Mouse (Mus musculus): ENCODE results near the gene Anks6.

The Anks6 gene

DNA sequence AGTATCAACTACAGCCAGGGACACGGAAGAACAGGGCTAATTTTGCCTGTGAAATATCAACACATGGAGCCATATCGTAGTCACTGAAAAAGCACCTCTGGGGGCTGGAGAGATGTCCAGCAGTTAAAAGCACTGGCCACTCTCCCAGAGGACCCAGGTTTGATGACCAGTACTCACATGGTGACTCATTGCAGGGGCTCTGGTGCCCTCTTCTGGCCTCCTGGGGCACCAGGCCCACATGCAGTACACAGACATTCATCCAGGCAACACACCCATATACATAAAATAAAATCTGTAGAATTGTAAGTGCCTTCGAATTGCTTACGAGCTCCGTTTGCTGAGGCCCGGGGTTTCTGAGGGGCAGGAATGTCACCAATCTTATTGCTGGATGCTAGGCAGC, 10.3 kb downstream of the Anks6 start:
- DNase-seq (ENCODE audit: low spot score in 2 of 2), result peak in 1 of 2 experiments; percentile 21

- DNase-seq (ENCODE audit: low spot score in 2 of 2), result peak in 1 of 2 experiments; percentile 69
Measured at GRCm38 (mm10) chr4:47043866-47044265, 13.4 kb downstream of the Anks6 start.

- no peak for DNase-seq (ENCODE audit: low spot score in 2 of 2)
Measured at GRCm38 (mm10) chr4:47039586-47039985, 17.6 kb downstream of the Anks6 start.

DNA sequence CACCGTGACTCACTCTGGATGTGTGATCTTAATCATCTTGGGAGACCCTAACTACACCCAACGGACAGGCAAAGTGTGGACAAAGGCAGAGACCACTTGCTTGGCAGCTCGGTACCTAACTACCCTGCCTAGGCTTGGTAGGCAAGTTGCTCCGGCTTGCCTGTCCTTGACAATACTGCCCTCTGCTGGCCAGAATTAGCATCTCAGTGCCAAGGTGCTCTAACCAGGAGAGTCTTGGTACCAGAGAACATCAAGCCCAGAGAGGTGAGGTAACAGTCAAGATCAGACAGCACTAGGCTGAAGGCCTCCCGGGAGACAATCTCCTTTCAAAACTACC, 19.9 kb downstream of the Anks6 start:
- peak; percentile 77 to 88 for DNase-seq (ENCODE audit: low spot score in 2 of 2)

- peak; percentile 66 to 77 for DNase-seq (ENCODE audit: low spot score in 2 of 2)
Measured at GRCm38 (mm10) chr4:47036486-47037320, 20.5 kb downstream of the Anks6 start.

DNA sequence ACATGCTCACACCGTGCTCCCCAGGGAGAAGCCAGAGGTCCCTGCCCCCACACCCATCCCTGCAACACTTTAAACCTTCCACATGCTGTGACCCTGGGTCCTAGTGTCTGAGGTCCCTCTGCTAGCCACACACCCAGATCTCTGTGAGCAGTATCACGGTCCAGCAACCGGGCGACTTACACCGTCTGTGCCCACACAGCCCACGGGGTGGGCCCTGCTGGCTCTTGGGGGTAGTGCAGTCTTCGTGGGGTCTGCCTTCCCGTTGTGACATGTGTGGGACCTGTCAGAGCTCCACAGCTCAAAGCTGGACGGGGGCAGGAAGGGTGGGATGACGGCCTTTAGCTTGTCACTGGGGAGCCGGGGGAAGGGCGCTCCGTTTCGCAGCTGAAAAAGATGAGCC, 21.7 kb downstream of the Anks6 start:
- DNase-seq (ENCODE audit: low spot score in 2 of 2), result no peak

- DNase-seq (ENCODE audit: low spot score in 2 of 2), result no peak
Measured at GRCm38 (mm10) chr4:47032171-47032570, 25.1 kb downstream of the Anks6 start.

- no peak for DNase-seq (ENCODE audit: low spot score in 2 of 2)
Measured at GRCm38 (mm10) chr4:47028791-47029190, 28.4 kb downstream of the Anks6 start.

DNA sequence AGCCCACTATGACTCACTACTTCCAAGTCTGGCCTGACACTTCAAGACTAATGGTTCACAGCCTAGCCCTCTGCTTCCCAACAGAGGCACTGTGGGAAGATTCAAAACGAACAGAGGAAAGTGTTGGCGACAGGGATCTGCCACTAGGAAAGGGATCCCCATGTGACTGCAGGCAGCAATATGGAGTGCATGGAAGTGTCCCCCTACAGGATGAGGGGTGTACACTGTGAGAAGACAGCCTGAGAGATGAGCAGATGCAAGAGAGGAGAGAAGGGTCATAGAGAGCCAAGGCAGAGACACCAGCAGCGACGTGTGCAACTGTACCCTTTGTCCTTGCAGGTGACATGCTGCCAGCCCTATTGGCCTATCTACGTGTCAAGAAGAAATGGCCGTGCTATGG, 33.3 kb downstream of the Anks6 start:
- no peak for DNase-seq (ENCODE audit: low spot score in 2 of 2)

DNA sequence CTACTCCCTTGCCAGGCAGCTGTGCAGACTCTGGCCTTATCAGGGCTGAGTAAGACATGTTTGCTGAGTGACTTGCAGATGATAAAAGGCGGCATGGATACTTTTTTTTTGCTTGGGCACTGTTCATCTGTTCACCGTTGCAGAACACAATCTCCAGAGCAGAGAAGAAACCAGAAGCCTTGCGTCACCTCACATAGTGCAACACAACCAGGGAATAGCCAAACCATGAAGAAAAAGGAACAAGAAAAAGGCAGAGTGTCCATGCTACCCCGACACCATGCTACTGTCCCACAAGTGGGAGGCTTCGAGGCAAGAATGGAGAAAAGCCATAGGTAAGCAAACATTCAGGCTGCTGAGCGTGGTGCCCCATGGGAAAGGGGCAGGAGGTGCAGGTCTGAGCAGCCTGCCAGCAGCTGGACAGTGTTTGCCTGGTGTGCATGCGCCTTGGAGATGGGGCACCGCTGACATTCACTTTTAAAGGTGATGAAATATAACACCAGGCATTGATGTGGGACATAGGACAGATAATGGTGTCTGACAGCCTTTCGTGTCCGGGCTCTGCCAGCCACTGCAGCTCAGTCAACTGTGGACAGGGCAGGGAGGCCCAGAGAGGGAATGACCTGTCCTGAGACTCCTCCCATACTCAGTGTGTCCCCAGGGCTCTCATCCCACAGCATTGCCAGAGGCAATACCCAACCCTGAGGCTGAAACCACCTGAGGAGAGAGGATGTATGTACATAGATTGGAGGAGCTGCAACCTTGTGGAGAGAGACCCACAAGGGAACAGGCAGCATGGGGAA, 34.2 kb downstream of the Anks6 start:
- DNase-seq (ENCODE audit: low spot score in 2 of 2), result no peak

- DNase-seq (ENCODE audit: low spot score in 2 of 2), result peak in 1 of 2 experiments; percentile 74
Measured at GRCm38 (mm10) chr4:47020563-47020962, 36.7 kb downstream of the Anks6 start.

GRCm38 (mm10) chr4:47015156-47015555, 42.1 kb downstream of the Anks6 start:
- no peak for DNase-seq (ENCODE audit: low spot score in 2 of 2)

- DNase-seq (ENCODE audit: low spot score in 2 of 2), result peak; percentile 63 to 71
Measured at GRCm38 (mm10) chr4:47012476-47012875, 44.8 kb downstream of the Anks6 start.

- peak; percentile 81 to 90 for DNase-seq (ENCODE audit: low spot score in 2 of 2)
Measured at GRCm38 (mm10) chr4:47010400-47011231, 46.6 kb downstream of the Anks6 start.

GRCm38 (mm10) chr4:47000626-47001395, 56.4 kb downstream of the Anks6 start:
- no peak for DNase-seq (ENCODE audit: low spot score in 2 of 2)

DNA sequence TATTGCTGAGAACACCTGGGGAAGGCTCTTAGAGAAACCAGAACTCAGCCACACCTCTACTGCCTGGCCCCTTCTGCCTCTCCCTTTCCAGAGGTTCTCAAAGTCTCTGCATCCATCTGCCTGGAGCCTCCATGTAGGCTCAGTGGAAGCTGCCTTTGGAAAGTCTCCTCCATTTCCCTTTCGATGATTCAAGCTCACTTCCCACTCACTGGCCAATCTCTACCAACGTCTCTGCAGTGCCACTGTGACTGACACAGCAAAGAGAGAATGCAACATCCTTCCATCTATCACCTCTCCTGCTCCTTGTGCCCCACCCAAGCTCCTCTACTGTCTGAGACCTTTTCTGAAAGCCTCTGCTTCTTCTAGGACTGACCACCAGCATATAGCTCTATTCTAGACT, 59.3 kb downstream of the Anks6 start:
- DNase-seq (ENCODE audit: low spot score in 2 of 2), result no peak

DNA sequence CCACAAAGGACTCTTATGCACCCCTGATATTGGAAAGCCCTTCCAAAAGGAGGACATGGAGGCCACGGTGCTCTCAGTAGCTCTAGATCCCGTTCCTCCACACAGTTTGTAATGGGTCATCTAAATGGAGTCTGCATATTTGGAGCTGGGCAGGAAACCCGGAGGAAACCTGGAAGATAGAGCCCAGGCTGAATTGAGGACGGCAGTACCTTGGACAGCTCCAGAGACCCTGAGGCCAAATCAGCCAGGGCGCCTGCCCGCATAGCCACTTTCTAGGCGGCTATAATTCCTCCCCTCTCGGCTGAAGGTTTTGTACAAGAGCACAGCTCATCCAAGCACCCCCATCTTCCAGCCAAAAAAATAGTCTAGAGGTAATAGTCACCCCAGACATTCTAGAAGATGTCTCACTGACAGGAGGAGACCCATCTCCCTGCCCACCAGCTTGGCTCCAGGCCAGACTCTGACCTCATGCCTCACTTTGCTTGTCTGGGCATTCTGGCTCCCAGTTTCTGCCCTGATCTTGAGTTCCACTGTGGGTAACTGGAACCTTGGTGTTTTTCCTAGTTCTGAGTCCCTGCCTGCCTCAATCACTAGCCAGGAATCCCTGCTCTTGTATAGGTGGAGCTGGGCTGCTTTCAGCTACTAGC, 64.3 kb downstream of the Anks6 start:
- peak in 1 of 2 experiments; percentile 57 for DNase-seq (ENCODE audit: low spot score in 2 of 2)

DNA sequence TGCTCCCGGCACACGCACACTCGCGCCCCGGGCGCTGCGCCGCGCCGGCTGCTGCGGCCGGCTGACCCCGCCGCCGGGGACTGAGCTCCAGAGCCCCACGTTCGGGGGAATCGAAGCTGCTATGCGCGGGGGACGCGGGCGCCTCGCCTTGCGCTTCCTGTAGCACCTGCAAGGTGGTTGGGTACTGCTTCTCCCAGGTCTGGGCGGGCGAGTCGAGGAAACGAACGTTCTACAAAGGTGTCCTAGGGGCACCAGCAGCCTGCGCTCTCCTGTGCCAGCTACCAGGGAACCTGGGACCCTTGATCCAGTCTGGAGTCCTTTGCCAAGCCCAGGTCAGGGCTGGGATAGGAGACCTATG, 65.3 kb downstream of the Anks6 start:
- DNase-seq (ENCODE audit: low spot score in 2 of 2), result peak in 1 of 2 experiments; percentile 51

DNA sequence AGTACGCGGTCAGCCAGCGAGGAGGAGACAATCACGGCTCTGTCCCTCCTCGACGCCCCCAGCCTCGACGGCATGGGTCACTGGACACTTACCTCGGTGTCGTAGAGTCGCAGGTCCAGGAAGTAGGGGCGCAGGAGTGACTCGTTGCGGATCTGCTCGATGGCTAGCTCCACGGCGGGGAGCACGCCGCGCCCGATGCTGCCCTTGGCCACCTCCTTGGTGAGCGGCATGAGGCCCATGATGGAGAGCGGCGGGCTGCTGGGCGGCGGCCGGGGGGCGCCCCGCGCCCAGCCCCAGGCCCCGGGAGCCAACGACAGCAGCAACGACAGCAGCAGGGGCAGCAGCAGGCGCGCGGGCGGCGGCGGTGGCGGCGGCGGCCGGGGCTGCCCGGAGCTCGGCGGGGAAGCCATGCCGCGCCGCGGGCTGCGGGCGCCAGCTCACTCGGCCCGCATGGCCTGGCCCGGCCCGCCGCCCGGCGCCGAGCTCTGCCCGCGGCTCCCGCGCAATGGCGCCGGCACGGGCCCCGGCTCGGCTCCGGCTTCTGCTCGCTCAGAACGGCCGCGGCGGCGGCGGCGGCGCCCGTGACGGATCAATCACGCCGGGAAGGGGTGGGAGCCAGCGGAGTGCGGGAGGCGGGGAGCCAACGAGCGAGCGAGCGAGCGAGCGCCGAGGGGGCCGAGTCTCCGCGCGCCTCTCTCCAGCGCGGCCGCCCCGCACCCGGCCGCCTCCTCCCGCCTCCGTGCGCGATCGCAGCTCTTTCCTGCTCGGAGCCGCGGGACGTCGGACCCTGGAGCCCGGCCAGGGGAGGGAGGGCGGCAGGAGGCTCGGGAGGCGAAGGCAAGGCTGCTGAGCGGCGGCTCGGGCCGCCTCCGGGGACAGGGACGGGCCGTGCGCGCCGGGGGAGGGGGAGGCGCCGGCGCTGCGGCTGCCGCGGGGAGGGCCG, 65.9 kb downstream of the Anks6 start, which contains the start of gene Gabbr2:
TSS of gene Gabbr2 (minus strand) at position 858 of the 943 bp plus-strand sequence.
- DNase-seq (ENCODE audit: low spot score in 2 of 2), result peak; percentile 84 to 86
